Mouse (Mus musculus) CH12.LX (cell line): ENCODE results near the gene Kdm1b. TPM values are rescaled to one million over a fixed set of nuclear protein-coding genes. Genes with fewer than 3 reads are reported as not detected.

Source experiments
- DNase-seq: peaks from one replicate; pipeline ENCODE4 v3.0.0-alpha.2; 2013; ENCODE audit errors: extremely low read depth
- H3K27ac ChIP-seq: 2 replicates; pipeline ENCODE4 v1.5.1; 2012; ENCODE audit warnings: low read depth, mild to moderate bottlenecking, control low read depth, moderate library complexity; ENCODE audit not compliant: insufficient read depth
- H3K27me3 ChIP-seq: replicated peaks from 2 replicates; pipeline ENCODE3; 2012; ENCODE audit warnings: inconsistent platforms
- H3K36me3 ChIP-seq, 2 experiments: replicated peaks in 1 of 2; 2 replicates each; pipeline versions ENCODE3 to v1.6.1; 2012; ENCODE audit warnings: inconsistent platforms in 1 of 2, low read length in 1 of 2, mild to moderate bottlenecking in 1 of 2, mixed read lengths in 1 of 2, moderate library complexity in 1 of 2; ENCODE audit not compliant: control insufficient read depth in 1 of 2, insufficient read depth in 1 of 2
- H3K4me1 ChIP-seq, 2 experiments: 2 replicates each; pipeline ENCODE4 v1.6.1; 2012; ENCODE audit warnings: inconsistent platforms in 1 of 2, moderate library complexity in 1 of 2; ENCODE audit not compliant: insufficient read depth in 2 of 2, control insufficient read depth in 1 of 2
- H3K4me2 ChIP-seq: 2 replicates; pipeline ENCODE4 v1.6.1; 2012; ENCODE audit warnings: low read depth, mild to moderate bottlenecking, control low read depth; ENCODE audit not compliant: poor library complexity, insufficient read depth, severe bottlenecking
- H3K4me3 ChIP-seq, 3 experiments: fragments of 150-350 bp in 1 of 3; sonication (generic) in 1 of 3; replicated peaks in 1 of 3; 2 replicates each; pipeline versions ENCODE3 to v1.5.1; 2011 to 2012; ENCODE audit warnings: low read depth in 2 of 3, low read length in 2 of 3, mild to moderate bottlenecking in 2 of 3, moderate library complexity in 2 of 3, control low read depth in 1 of 3, improper control_type of control experiment in 1 of 3, inconsistent platforms in 1 of 3, mixed read lengths in 1 of 3; ENCODE audit not compliant: poor library complexity in 1 of 3
- H3K79me2 ChIP-seq: replicated peaks from 2 replicates; pipeline ENCODE4 v1.6.1; 2012; ENCODE audit warnings: mild to moderate bottlenecking, moderate library complexity; ENCODE audit not compliant: control insufficient read depth, poor library complexity, insufficient read depth, severe bottlenecking; ENCODE audit errors: extremely low read depth
- H3K9ac ChIP-seq: 2 replicates; pipeline ENCODE4 v1.6.1; 2012; ENCODE audit warnings: low read depth, mild to moderate bottlenecking, control low read depth, moderate library complexity; ENCODE audit not compliant: insufficient read depth
- H3K9me3 ChIP-seq: replicated peaks from 2 replicates; pipeline ENCODE3; 2012; ENCODE audit warnings: low read length, inconsistent platforms, mixed read lengths
- CHD1 ChIP-seq: IDR thresholded peaks from 2 replicates; pipeline ENCODE4 v1.6.1; 2012; ENCODE audit warnings: low read depth, low read length, improper control_type of control experiment, inconsistent platforms
- CHD2 ChIP-seq: IDR thresholded peaks from 2 replicates; pipeline ENCODE4 v1.6.1; 2011; ENCODE audit warnings: low read length, improper control_type of control experiment
- E2F4 ChIP-seq: IDR thresholded peaks from 2 replicates; pipeline ENCODE4 v1.6.1; 2011; ENCODE audit warnings: low read depth, low read length, improper control_type of control experiment; ENCODE audit not compliant: insufficient replicate concordance
- ELF1 ChIP-seq: IDR thresholded peaks from 2 replicates; pipeline ENCODE4 v1.6.1; 2014; ENCODE audit warnings: low read depth, mild to moderate bottlenecking, inconsistent platforms, low read length, improper control_type of control experiment
- GABPA ChIP-seq: IDR thresholded peaks from 2 replicates; pipeline ENCODE4 v1.6.1; 2012; ENCODE audit warnings: low read depth, low read length, improper control_type of control experiment, inconsistent platforms; ENCODE audit not compliant: insufficient replicate concordance
- HCFC1 ChIP-seq: IDR thresholded peaks from 2 replicates; pipeline ENCODE4 v1.6.1; 2012; ENCODE audit warnings: low read depth, mild to moderate bottlenecking, inconsistent platforms, low read length, improper control_type of control experiment
- MAFK ChIP-seq: IDR thresholded peaks from 2 replicates; pipeline ENCODE4 v1.6.1; 2011; ENCODE audit warnings: low read length, improper control_type of control experiment; ENCODE audit not compliant: insufficient replicate concordance
- MAX ChIP-seq: IDR thresholded peaks from 2 replicates; pipeline ENCODE4 v1.6.1; 2011; ENCODE audit warnings: low read length, improper control_type of control experiment
- MAZ ChIP-seq: IDR thresholded peaks from 2 replicates; pipeline ENCODE4 v1.6.1; 2012; ENCODE audit warnings: low read depth, mild to moderate bottlenecking, inconsistent platforms, low read length, improper control_type of control experiment, moderate library complexity
- NELFE ChIP-seq: IDR thresholded peaks from 2 replicates; pipeline ENCODE4 v1.6.1; 2011; ENCODE audit warnings: low read depth, low read length, improper control_type of control experiment
- POLR2A ChIP-seq: IDR thresholded peaks from 2 replicates; pipeline ENCODE4 v1.6.1; 2011; ENCODE audit warnings: low read depth, mild to moderate bottlenecking, improper control_type of control experiment, low read length
- POLR2AphosphoS2 ChIP-seq: IDR thresholded peaks from 2 replicates; pipeline ENCODE4 v1.6.1; 2011; ENCODE audit warnings: low read depth, low read length, improper control_type of control experiment
- RCOR1 ChIP-seq: conservative IDR thresholded peaks from 2 replicates; pipeline ENCODE4 v1.6.1; 2012; ENCODE audit warnings: low read depth, mild to moderate bottlenecking, inconsistent platforms, low read length, improper control_type of control experiment
- SMC3 ChIP-seq: IDR thresholded peaks from 2 replicates; pipeline ENCODE4 v1.6.1; 2011; ENCODE audit warnings: low read depth, low read length, improper control_type of control experiment
- TBP ChIP-seq: conservative IDR thresholded peaks from 2 replicates; pipeline ENCODE4 v1.6.1; 2011; ENCODE audit warnings: low read depth, low read length, improper control_type of control experiment
- TCF12 ChIP-seq: IDR thresholded peaks from 2 replicates; pipeline ENCODE4 v1.6.1; 2014; ENCODE audit warnings: low read depth, mild to moderate bottlenecking, inconsistent platforms, low read length, improper control_type of control experiment
- UBTF ChIP-seq: IDR thresholded peaks from 2 replicates; pipeline ENCODE4 v1.6.1; 2012; ENCODE audit warnings: low read depth, mild to moderate bottlenecking, inconsistent platforms, low read length, improper control_type of control experiment, moderate library complexity
- USF1 ChIP-seq: IDR thresholded peaks from 2 replicates; pipeline ENCODE4 v1.6.1; 2014; ENCODE audit warnings: low read depth, mild to moderate bottlenecking, inconsistent platforms, low read length, improper control_type of control experiment
- USF2 ChIP-seq: conservative IDR thresholded peaks from 2 replicates; pipeline ENCODE4 v1.6.1; 2011; ENCODE audit warnings: low read depth, low read length, improper control_type of control experiment
- ZNF384 ChIP-seq: IDR thresholded peaks from 2 replicates; pipeline ENCODE4 v1.6.1; 2012; ENCODE audit warnings: low read depth, low read length, improper control_type of control experiment, inconsistent platforms
- dilution Hi-C: fragments of 300-500 bp; cut with MboI; formaldehyde crosslinking; loops from 2 replicates; pipeline ENCODE4 v1.14.3; 2020; ENCODE audit warnings: low sequenced_read_pairs; ENCODE audit not compliant: extremely low pct_unique_long_range_greater_than_20kb, extremely low pct_ligation_motif_present
- in situ Hi-C: fragments of 300-500 bp; cut with MboI; formaldehyde crosslinking; loops from 3 replicates; pipeline ENCODE4 v1.14.3; 2019; ENCODE audit warnings: low sequenced_read_pairs, low pct_ligation_motif_present, low pct_unique_long_range_greater_than_20kb, mixed read lengths
- polyA plus RNA-seq: library from polyadenylated mRNA; unstranded; fragments of >175 nt; gene quantifications from 2 replicates; pipeline ENCODE4 v1.2.1, GENCODE M21; 2012; ENCODE audit warnings: low read depth; ENCODE audit not compliant: insufficient read length
- total RNA-seq, 2 experiments: library from RNA; depleted of rRNA; stranded (reverse); fragments of 300-350 nt in 1 of 2; fragments of >200 nt in 1 of 2; gene quantifications; 2 replicates each; pipeline ENCODE4 v1.2.3; 2012 to 2014

The Kdm1b gene
- total and polyA plus RNA-seq, 3 experiments, result 9.8 to 20.3 (median 11.1) TPM

GRCm38 (mm10) chr13:47037946-47038345 lies 5.4 kb upstream of the Kdm1b start:
- in situ Hi-C loops, result no loop called here
- Histone ChIP-seq H3K9me3 (no peaks in the 10 kb centered on the region), H3K36me3 (peaks cover 0 to 3% of the 10 kb centered on the region in 2 experiments), H3K27me3 (no peaks in the 10 kb centered on the region), H3K4me2 (no peak overlapping the region), H3K9ac (no peak overlapping the region), H3K4me1 (peaks cover 3 to 10% of the 10 kb centered on the region in 2 experiments), H3K79me2 (no peaks in the 10 kb centered on the region), H3K27ac (no peak overlapping the region), H3K4me3 (no peak overlapping the region)
- TF ChIP-seq USF2 (no peak), TCF12 (no peak), SMC3 (no peak)
- dilution Hi-C loops, result no loop called here
- DNase-seq, result no peak

GRCm38 (mm10) chr13:47040061-47040460 lies 3.2 kb upstream of the Kdm1b start:
- Histone ChIP-seq H3K9ac (no peak overlapping the region), H3K9me3 (no peaks in the 10 kb centered on the region), H3K27me3 (no peaks in the 10 kb centered on the region), H3K4me3 (no peak overlapping the region), H3K79me2 (no peaks in the 10 kb centered on the region), H3K4me1 (peaks cover 0 to 19% of the 10 kb centered on the region in 2 experiments; a peak in 2 of 4 replicates), H3K27ac (no peak overlapping the region), H3K4me2 (no peak overlapping the region), H3K36me3 (no peaks in the 10 kb centered on the region)
- dilution Hi-C loops, result no loop called here
- no peak for TF ChIP-seq E2F4
- no peak for TF ChIP-seq ELF1
- no peak for TF ChIP-seq USF1
- no peak for TF ChIP-seq MAZ
- no peak for TF ChIP-seq UBTF
- TF ChIP-seq HCFC1, result no peak
- TF ChIP-seq GABPA, result no peak
- TF ChIP-seq CHD1, result no peak
- no peak for TF ChIP-seq TBP
- TF ChIP-seq MAFK, result no peak
- TF ChIP-seq NELFE, result no peak
- no peak for TF ChIP-seq ZNF384
- no peak for TF ChIP-seq MAX
- TF ChIP-seq POLR2A, result no peak
- TF ChIP-seq POLR2AphosphoS2, result no peak
- TF ChIP-seq RCOR1, result no peak
- no peak for TF ChIP-seq CHD2
- in situ Hi-C loops, result no loop called here
- no peak for DNase-seq
